Mouse (Mus musculus): ENCODE data around the gene Maz. TPM values are rescaled to one million over a fixed set of nuclear protein-coding genes. Genes with fewer than 3 reads are reported as not detected.

Maz gene
- polyA plus RNA-seq, 1 experiment from 2014 or later = 68.8 TPM

- no peak for ATAC-seq
- H3K4me3 ChIP-seq (replicated peaks) = no peak overlapping the region
- H3K36me3 ChIP-seq = peaks cover 9% of the 10 kb centered on the region; the same call in 1 of the 2 replicates
- WGBS = 87% methylated on average over 6 of the region's 6 CpGs
- H3K9ac ChIP-seq = no peak overlapping the region
- H3K9me3 ChIP-seq = no peaks in the 10 kb centered on the region
- H3K27ac ChIP-seq = no peak overlapping the region
- H3K4me2 ChIP-seq (replicated peaks) = no peak overlapping the region
- no peaks in the 10 kb centered on the region for H3K27me3 ChIP-seq (replicated peaks)
- peaks cover 39% of the 10 kb centered on the region for H3K4me1 ChIP-seq (replicated peaks)
Observed at GRCm38 (mm10) chr7:127012374-127012773, 14.5 kb downstream of the Maz start.

- WGBS = 75% methylated on average over 2 of the region's 2 CpGs
- H3K27ac ChIP-seq = peak overlapping the region; percentile 7; the same call in 1 of the 2 replicates
- no peaks in the 10 kb centered on the region for H3K9me3 ChIP-seq
- H3K4me1 ChIP-seq (replicated peaks) = peaks cover 39% of the 10 kb centered on the region
- no peak overlapping the region for H3K4me3 ChIP-seq (replicated peaks)
- H3K27me3 ChIP-seq (replicated peaks) = no peaks in the 10 kb centered on the region
- H3K4me2 ChIP-seq (replicated peaks) = no peak overlapping the region; the same call in 1 of the 2 replicates
- ATAC-seq = no peak
- no peak overlapping the region for H3K9ac ChIP-seq
- peaks cover 9% of the 10 kb centered on the region; the same call in 1 of the 2 replicates for H3K36me3 ChIP-seq
Observed at GRCm38 (mm10) chr7:127011717-127012116, 15.1 kb downstream of the Maz start.

- 98% methylated on average over 2 of the region's 2 CpGs for WGBS
- Histone ChIP-seq H3K9me3 (no peaks in the 10 kb centered on the region), H3K27ac (0 out of 2 replicates have a peak overlapping the region, but pooled peaks have one; percentile 7), H3K9ac (no peak overlapping the region), H3K4me2 (replicated peaks) (no peak overlapping the region; the same call in 1 of the 2 replicates), H3K27me3 (replicated peaks) (no peaks in the 10 kb centered on the region), H3K36me3 (peaks cover 9% of the 10 kb centered on the region; the same call in 1 of the 2 replicates), H3K4me3 (replicated peaks) (no peak overlapping the region), H3K4me1 (replicated peaks) (peaks cover 39% of the 10 kb centered on the region)
- no peak for ATAC-seq
Observed at GRCm38 (mm10) chr7:127011051-127011450, 15.8 kb downstream of the Maz start.

GRCm38 (mm10) chr7:127009307-127010085, 17.3 kb downstream of the Maz start:
- 0 out of 2 replicates have a peak, but pooled peaks cover 3% of the 10 kb centered on the region for H3K36me3 ChIP-seq
- H3K27ac ChIP-seq = peak overlapping the region; percentile 93
- no peaks in the 10 kb centered on the region for H3K27me3 ChIP-seq (replicated peaks)
- peak overlapping the region; percentile 18 for H3K9ac ChIP-seq
- H3K9me3 ChIP-seq = no peaks in the 10 kb centered on the region
- no peak overlapping the region for H3K4me3 ChIP-seq (replicated peaks)
- peak overlapping the region; percentile 10; the same call in 1 of the 2 replicates for H3K4me2 ChIP-seq (replicated peaks)
- ATAC-seq = 0 out of 2 replicates have a peak, but pooled peaks have one; percentile 3
- 78% methylated on average over 17 of the region's 17 CpGs for WGBS
- peaks cover 26% of the 10 kb centered on the region for H3K4me1 ChIP-seq (replicated peaks)

- H3K9ac ChIP-seq = peak overlapping the region; percentile 18
- no peaks in the 10 kb centered on the region for H3K9me3 ChIP-seq
- WGBS = 37% methylated on average over 9 of the region's 9 CpGs
- 0 out of 2 replicates have a peak, but pooled peaks cover 3% of the 10 kb centered on the region for H3K36me3 ChIP-seq
- peak overlapping the region; percentile 93 for H3K27ac ChIP-seq
- no peaks in the 10 kb centered on the region for H3K27me3 ChIP-seq (replicated peaks)
- peak; percentile 97 for ATAC-seq
- peak overlapping the region; percentile 41 for H3K4me2 ChIP-seq (replicated peaks)
- peaks cover 23% of the 10 kb centered on the region for H3K4me1 ChIP-seq (replicated peaks)
- H3K4me3 ChIP-seq (replicated peaks) = no peak overlapping the region
Observed at GRCm38 (mm10) chr7:127008239-127009019, 18.4 kb downstream of the Maz start.

- WGBS = 84% methylated on average over 6 of the region's 6 CpGs
- Histone ChIP-seq H3K4me1 (replicated peaks) (peaks cover 23% of the 10 kb centered on the region), H3K36me3 (no peaks in the 10 kb centered on the region), H3K27me3 (replicated peaks) (no peaks in the 10 kb centered on the region), H3K4me3 (replicated peaks) (no peak overlapping the region), H3K9me3 (no peaks in the 10 kb centered on the region), H3K4me2 (replicated peaks) (no peak overlapping the region), H3K9ac (no peak overlapping the region; the same call in 1 of the 2 replicates), H3K27ac (peak overlapping the region; percentile 93)
- ATAC-seq = no peak
Observed at GRCm38 (mm10) chr7:127007313-127008024, 19.4 kb downstream of the Maz start.

GRCm38 (mm10) chr7:127004122-127004875, 22.5 kb downstream of the Maz start:
- H3K36me3 ChIP-seq = no peaks in the 10 kb centered on the region
- no peak for ATAC-seq
- no peak overlapping the region for H3K27ac ChIP-seq

GRCm38 (mm10) chr7:127003620-127004019, 23.2 kb downstream of the Maz start:
- H3K4me1 ChIP-seq (replicated peaks) = peaks cover 14% of the 10 kb centered on the region
- no peak overlapping the region for H3K4me3 ChIP-seq (replicated peaks)
- H3K36me3 ChIP-seq = no peaks in the 10 kb centered on the region
- H3K4me2 ChIP-seq (replicated peaks) = peak overlapping the region; percentile 41
- no peaks in the 10 kb centered on the region for H3K9me3 ChIP-seq
- 0 out of 2 replicates have a peak overlapping the region, but pooled peaks have one; percentile 56 for H3K27ac ChIP-seq
- H3K27me3 ChIP-seq (replicated peaks) = no peaks in the 10 kb centered on the region
- 75% methylated on average over 5 of the region's 5 CpGs for WGBS
- H3K9ac ChIP-seq = no peak overlapping the region
- ATAC-seq = peak; percentile 84

More at GRCm38 (mm10) chr7:127004122-127004875, 22.5 kb downstream of the Maz start:
- WGBS = 79% methylated on average over 4 of the region's 4 CpGs
- no peak overlapping the region for H3K4me3 ChIP-seq (replicated peaks)
- no peaks in the 10 kb centered on the region for H3K27me3 ChIP-seq (replicated peaks)
- H3K9ac ChIP-seq = no peak overlapping the region
- H3K4me1 ChIP-seq (replicated peaks) = peaks cover 20% of the 10 kb centered on the region
- no peaks in the 10 kb centered on the region for H3K9me3 ChIP-seq
- H3K4me2 ChIP-seq (replicated peaks) = no peak overlapping the region

GRCm38 (mm10) chr7:126999568-126999967, 27.3 kb downstream of the Maz start:
- 78% methylated on average over 10 of the region's 10 CpGs for WGBS

GRCm38 (mm10) chr7:126996449-126996848, 30.4 kb downstream of the Maz start:
- no peaks in the 10 kb centered on the region for H3K9me3 ChIP-seq
- WGBS = 83% methylated on average over 4 of the region's 4 CpGs
- no peak overlapping the region for H3K4me3 ChIP-seq (replicated peaks)
- no peaks in the 10 kb centered on the region for H3K27me3 ChIP-seq (replicated peaks)
- peaks cover 3% of the 10 kb centered on the region for H3K36me3 ChIP-seq
- no peak overlapping the region for H3K9ac ChIP-seq
- no peak for ATAC-seq
- H3K4me2 ChIP-seq (replicated peaks) = no peak overlapping the region
- no peak overlapping the region for H3K27ac ChIP-seq
- no peaks in the 10 kb centered on the region for H3K4me1 ChIP-seq (replicated peaks)

More at GRCm38 (mm10) chr7:126999568-126999967, 27.3 kb downstream of the Maz start:
- no peak overlapping the region for H3K27ac ChIP-seq
- no peak for ATAC-seq
- H3K9ac ChIP-seq = no peak overlapping the region
- H3K9me3 ChIP-seq = no peaks in the 10 kb centered on the region
- peaks cover 3% of the 10 kb centered on the region for H3K36me3 ChIP-seq
- H3K27me3 ChIP-seq (replicated peaks) = no peaks in the 10 kb centered on the region
- H3K4me1 ChIP-seq (replicated peaks) = 0 out of 2 replicates have a peak, but pooled peaks cover 4% of the 10 kb centered on the region
- H3K4me3 ChIP-seq (replicated peaks) = no peak overlapping the region
- no peak overlapping the region for H3K4me2 ChIP-seq (replicated peaks)

GRCm38 (mm10) chr7:126988816-126989215, 38.0 kb downstream of the Maz start:
- 73% methylated on average over 8 of the region's 8 CpGs for WGBS
- no peak overlapping the region for H3K9ac ChIP-seq

More at GRCm38 (mm10) chr7:126988816-126989215, 38.0 kb downstream of the Maz start:
- H3K27ac ChIP-seq = no peak overlapping the region
- no peaks in the 10 kb centered on the region for H3K4me1 ChIP-seq (replicated peaks)
- no peak for ATAC-seq
- H3K4me2 ChIP-seq (replicated peaks) = no peak overlapping the region
- no peak overlapping the region for H3K4me3 ChIP-seq (replicated peaks)
- H3K9me3 ChIP-seq = no peaks in the 10 kb centered on the region
- no peaks in the 10 kb centered on the region for H3K27me3 ChIP-seq (replicated peaks)
- H3K36me3 ChIP-seq = no peaks in the 10 kb centered on the region
